Mouse (Mus musculus): Measurements from ENCODE around the gene Fntb.

The Fntb gene

GRCm38 (mm10) chr12:76765354-76765851 is at the start of gene Fntb, which contains the start of gene Churc1:
Gene Fntb, plus strand, starts transcription at chr12:76765589.
Gene Churc1, plus strand, starts transcription at chr12:76765538.
- peak; percentile 96 to 97 for DNase-seq (ENCODE audit: low spot score in 2 of 2)

- no peak for DNase-seq (ENCODE audit: low spot score in 2 of 2)
These were observed 47.0 kb upstream of the Fntb start for GRCm38 (mm10) chr12:76718384-76718783.

- DNase-seq (ENCODE audit: low spot score in 2 of 2): no peak
These were observed 44.8 kb upstream of the Fntb start for GRCm38 (mm10) chr12:76720572-76720971.

GRCm38 (mm10) chr12:76722026-76722425 is 43.4 kb upstream of the Fntb start:
- DNase-seq (ENCODE audit: low spot score in 2 of 2): no peak

GRCm38 (mm10) chr12:76727955-76728354 is 37.4 kb upstream of the Fntb start:
- no peak for DNase-seq (ENCODE audit: low spot score in 2 of 2)

GRCm38 (mm10) chr12:76750866-76751459 is 14.4 kb upstream of the Fntb start:
- no peak for DNase-seq (ENCODE audit: low spot score in 2 of 2)

- DNase-seq (ENCODE audit: low spot score in 2 of 2): peak; percentile 22 to 45
These were observed 12.6 kb upstream of the Fntb start for GRCm38 (mm10) chr12:76752652-76753318.

- no peak for DNase-seq (ENCODE audit: low spot score in 2 of 2)
These were observed 677 bp downstream of the Fntb start for GRCm38 (mm10) chr12:76765901-76766630.

GRCm38 (mm10) chr12:76770841-76771500 is 5.6 kb downstream of the Fntb start:
- no peak for DNase-seq (ENCODE audit: low spot score in 2 of 2)

GRCm38 (mm10) chr12:76771540-76771939 is 6.2 kb downstream of the Fntb start:
- no peak for DNase-seq (ENCODE audit: low spot score in 2 of 2)

GRCm38 (mm10) chr12:76774652-76775051 is 9.3 kb downstream of the Fntb start:
- DNase-seq (ENCODE audit: low spot score in 2 of 2): no peak

- no peak for DNase-seq (ENCODE audit: low spot score in 2 of 2)
These were observed 9.7 kb downstream of the Fntb start for GRCm38 (mm10) chr12:76775132-76775531.

GRCm38 (mm10) chr12:76776898-76777297 is 11.5 kb downstream of the Fntb start:
- DNase-seq (ENCODE audit: low spot score in 2 of 2): no peak

- DNase-seq (ENCODE audit: low spot score in 2 of 2): no peak
These were observed 12.5 kb downstream of the Fntb start for GRCm38 (mm10) chr12:76777845-76778244.

GRCm38 (mm10) chr12:76778305-76779083 is 13.1 kb downstream of the Fntb start:
- no peak for DNase-seq (ENCODE audit: low spot score in 2 of 2)

- no peak for DNase-seq (ENCODE audit: low spot score in 2 of 2)
These were observed 14.6 kb downstream of the Fntb start for GRCm38 (mm10) chr12:76779951-76780350.

- DNase-seq (ENCODE audit: low spot score in 2 of 2): no peak
These were observed 15.5 kb downstream of the Fntb start for GRCm38 (mm10) chr12:76780639-76781468.

- no peak for DNase-seq (ENCODE audit: low spot score in 2 of 2)
These were observed 18.7 kb downstream of the Fntb start for GRCm38 (mm10) chr12:76784056-76784619.

- DNase-seq (ENCODE audit: low spot score in 2 of 2): no peak
These were observed 25.2 kb downstream of the Fntb start for GRCm38 (mm10) chr12:76790446-76791084.
